Mouse (Mus musculus): ENCODE results near the gene Tex19.1.
"Not testable (repeated sequence)": the region's sequence is repeated elsewhere in the genome, so short reads cannot be mapped to it uniquely, and the experiment has no call there.

The Tex19.1 gene

GRCm38 (mm10) chr11:121145865-121146264 is at the start of gene Tex19.1:
TSS of gene Tex19.1 (plus strand) at chr11:121146143.
- peak; percentile 64 for DNase-seq (ENCODE audit: low read depth)

GRCm38 (mm10) chr11:121099762-121100161 is 46.2 kb upstream of the Tex19.1 start:
- no peak for DNase-seq (ENCODE audit: low read depth)

- no peak for DNase-seq (ENCODE audit: low read depth)
Observed at GRCm38 (mm10) chr11:121100692-121101091, 45.3 kb upstream of the Tex19.1 start.

- DNase-seq (ENCODE audit: low read depth): no peak
Observed at GRCm38 (mm10) chr11:121101124-121101805, 44.7 kb upstream of the Tex19.1 start.

GRCm38 (mm10) chr11:121107242-121107641 is 38.7 kb upstream of the Tex19.1 start:
- DNase-seq (ENCODE audit: low read depth): not testable (repeated sequence)

- DNase-seq (ENCODE audit: low read depth): no peak
Observed at GRCm38 (mm10) chr11:121108061-121108460, 37.9 kb upstream of the Tex19.1 start.

- DNase-seq (ENCODE audit: low read depth): no peak
Observed at GRCm38 (mm10) chr11:121109986-121110385, 36.0 kb upstream of the Tex19.1 start.

- no peak for DNase-seq (ENCODE audit: low read depth)
Observed at GRCm38 (mm10) chr11:121111051-121111450, 34.9 kb upstream of the Tex19.1 start.

- no peak for DNase-seq (ENCODE audit: low read depth)
Observed at GRCm38 (mm10) chr11:121111601-121112000, 34.3 kb upstream of the Tex19.1 start.

GRCm38 (mm10) chr11:121112091-121112775 is 33.7 kb upstream of the Tex19.1 start:
- DNase-seq (ENCODE audit: low read depth): no peak

- DNase-seq (ENCODE audit: low read depth): peak; percentile 17
Observed at GRCm38 (mm10) chr11:121118106-121118505, 27.8 kb upstream of the Tex19.1 start.

- DNase-seq (ENCODE audit: low read depth): no peak
Observed at GRCm38 (mm10) chr11:121118577-121118976, 27.4 kb upstream of the Tex19.1 start, which contains the start of gene Tex19.2. TSS of gene Tex19.2 (minus strand) at chr11:121118677.

GRCm38 (mm10) chr11:121121151-121121550 is 24.8 kb upstream of the Tex19.1 start:
- DNase-seq (ENCODE audit: low read depth): no peak

- DNase-seq (ENCODE audit: low read depth): no peak
Observed at GRCm38 (mm10) chr11:121122024-121122670, 23.8 kb upstream of the Tex19.1 start.

GRCm38 (mm10) chr11:121123438-121123837 is 22.5 kb upstream of the Tex19.1 start:
- DNase-seq (ENCODE audit: low read depth): no peak

- DNase-seq (ENCODE audit: low read depth): no peak
Observed at GRCm38 (mm10) chr11:121125522-121126172, 20.3 kb upstream of the Tex19.1 start.

- peak; percentile 67 for DNase-seq (ENCODE audit: low read depth)
Observed at GRCm38 (mm10) chr11:121126395-121126794, 19.5 kb upstream of the Tex19.1 start.

GRCm38 (mm10) chr11:121127441-121127840 is 18.5 kb upstream of the Tex19.1 start:
- DNase-seq (ENCODE audit: low read depth): no peak

GRCm38 (mm10) chr11:121129616-121130015 is 16.3 kb upstream of the Tex19.1 start:
- no peak for DNase-seq (ENCODE audit: low read depth)

- no peak for DNase-seq (ENCODE audit: low read depth)
Observed at GRCm38 (mm10) chr11:121134600-121134999, 11.3 kb upstream of the Tex19.1 start.

GRCm38 (mm10) chr11:121137682-121138081 is 8.3 kb upstream of the Tex19.1 start:
- no peak for DNase-seq (ENCODE audit: low read depth)

- DNase-seq (ENCODE audit: low read depth): no peak
Observed at GRCm38 (mm10) chr11:121138732-121139131, 7.2 kb upstream of the Tex19.1 start.

All from 416B (cell line).